Mouse (Mus musculus) thymus, adult 2 months (tissue): Measurements from ENCODE around the gene Rpl4. TPM values are rescaled to one million over a fixed set of nuclear protein-coding genes. Genes with fewer than 3 reads are reported as not detected.
"Not testable (repeated sequence)": the region's sequence is repeated elsewhere in the genome, so short reads cannot be mapped to it uniquely, and the experiment has no call there.

Experiments
- DNase-seq: peaks from one replicate; pipeline ENCODE4 v3.0.0; 2021
- H3K27ac ChIP-seq: fragments of 200-500 bp; 2 replicates; pipeline ENCODE4 v1.5.1; 2012; ENCODE audit warnings: low read length, control low read depth; ENCODE audit not compliant: control insufficient read depth, insufficient read depth
- H3K27me3 ChIP-seq: fragments of 200-500 bp; 2 replicates; pipeline ENCODE4 v1.6.1; 2012; ENCODE audit warnings: mild to moderate bottlenecking, low read length, moderate library complexity, mixed read lengths; ENCODE audit not compliant: control insufficient read depth, insufficient read depth
- H3K36me3 ChIP-seq: fragments of 200-500 bp; 2 replicates; pipeline ENCODE4 v1.6.1; 2012; ENCODE audit warnings: mild to moderate bottlenecking, low read length, moderate library complexity; ENCODE audit not compliant: control insufficient read depth, insufficient read depth
- H3K4me1 ChIP-seq: fragments of 200-500 bp; replicated peaks from 2 replicates; pipeline ENCODE4 v1.6.1; 2012; ENCODE audit warnings: low read length; ENCODE audit not compliant: control insufficient read depth, insufficient read depth
- H3K4me3 ChIP-seq: fragments of 200-500 bp; 2 replicates; pipeline ENCODE4 v1.5.1; 2012; ENCODE audit warnings: mild to moderate bottlenecking, low read length, control low read depth, moderate library complexity; ENCODE audit not compliant: control insufficient read depth, insufficient read depth
- CTCF ChIP-seq: fragments of 200-500 bp; IDR thresholded peaks from 2 replicates; pipeline ENCODE4 v1.5.1; 2012; ENCODE audit warnings: mild to moderate bottlenecking, control low read depth, low read length, moderate library complexity, borderline replicate concordance; ENCODE audit not compliant: control insufficient read depth, poor library complexity, insufficient read depth; ENCODE audit errors: extremely low read depth
- POLR2A ChIP-seq: fragments of 200-500 bp; IDR thresholded peaks from 2 replicates; pipeline ENCODE4 v1.6.1; 2012; ENCODE audit warnings: mild to moderate bottlenecking, low read length, control low read depth, moderate library complexity; ENCODE audit not compliant: control insufficient read depth, poor library complexity, insufficient read depth; ENCODE audit errors: extremely low read depth
- WGBS: fragments of 180-500 bp; shearing (Covaris S2); methylation state at CpG from one replicate; pipeline ENCODE4 v1.1.7; 2018; 5-methylcytosine and 5-hydroxymethylcytosine counted together
- polyA plus RNA-seq: library from polyadenylated mRNA; depleted of rRNA; stranded (reverse); fragments of >200 nt; gene quantifications from 2 replicates; pipeline ENCODE4 v1.2.3, GENCODE M21; 2012

Gene Rpl4
- polyA plus RNA-seq, 1 experiment = 518 TPM

DNA sequence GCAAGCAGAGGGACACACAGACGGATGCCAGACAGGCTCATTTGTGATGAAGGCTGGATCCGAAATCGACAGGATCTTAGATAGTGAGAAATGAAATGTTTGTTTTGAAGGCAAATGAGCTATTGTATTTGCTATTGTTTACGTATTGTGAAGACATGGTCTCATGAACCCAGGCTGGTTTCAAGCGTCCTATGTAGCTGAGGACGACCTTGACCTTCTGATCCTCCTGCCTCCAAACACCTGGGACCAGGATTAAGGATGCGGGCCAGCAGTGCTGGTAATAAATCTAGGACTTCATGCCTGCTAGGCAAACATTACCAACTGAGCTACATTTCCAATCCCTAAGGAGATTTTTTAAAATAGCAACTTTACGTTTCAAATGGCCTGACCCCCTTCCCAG is 24.3 kb downstream of the Rpl4 start:
- H3K36me3 ChIP-seq = peaks cover 4% of the 10 kb centered on the region; the same call in 1 of the 2 replicates
- H3K4me1 ChIP-seq = no peaks in the 10 kb centered on the region
- WGBS = 95% methylated on average over 8 of the region's 8 CpGs
- no peaks in the 10 kb centered on the region for H3K27me3 ChIP-seq
- H3K4me3 ChIP-seq = no peak overlapping the region
- no peak overlapping the region for H3K27ac ChIP-seq
- DNase-seq = no peak
- no peak for TF ChIP-seq CTCF
- TF ChIP-seq POLR2A = no peak

GRCm38 (mm10) chr9:64198068-64198762 is 25.0 kb downstream of the Rpl4 start:
- no peak overlapping the region for H3K27ac ChIP-seq
- H3K4me3 ChIP-seq = no peak overlapping the region
- H3K36me3 ChIP-seq = peaks cover 4% of the 10 kb centered on the region; the same call in 1 of the 2 replicates
- TF ChIP-seq POLR2A = no peak
- no peak for TF ChIP-seq CTCF
- H3K4me1 ChIP-seq = no peaks in the 10 kb centered on the region
- no peak for DNase-seq
- no peaks in the 10 kb centered on the region for H3K27me3 ChIP-seq
- WGBS = 95% methylated on average over 5 of the region's 5 CpGs

GRCm38 (mm10) chr9:64198763-64199418 is 25.7 kb downstream of the Rpl4 start:
- not testable (repeated sequence) for H3K4me1 ChIP-seq, H3K27ac ChIP-seq, H3K27me3 ChIP-seq, H3K4me3 ChIP-seq, H3K36me3 ChIP-seq, DNase-seq
- over 99% methylated on average over 7 of the region's 7 CpGs for WGBS

- DNase-seq = no peak
- WGBS = 31% methylated on average over 2 of the region's 2 CpGs
- TF ChIP-seq POLR2A (no peak), CTCF (no peak)
- no peak overlapping the region for H3K4me3 ChIP-seq
- H3K4me1 ChIP-seq = no peaks in the 10 kb centered on the region
- H3K27ac ChIP-seq = no peak overlapping the region
- H3K27me3 ChIP-seq = no peaks in the 10 kb centered on the region
- H3K36me3 ChIP-seq = no peaks in the 10 kb centered on the region
Observed at GRCm38 (mm10) chr9:64199897-64200296, 26.7 kb downstream of the Rpl4 start.

DNA sequence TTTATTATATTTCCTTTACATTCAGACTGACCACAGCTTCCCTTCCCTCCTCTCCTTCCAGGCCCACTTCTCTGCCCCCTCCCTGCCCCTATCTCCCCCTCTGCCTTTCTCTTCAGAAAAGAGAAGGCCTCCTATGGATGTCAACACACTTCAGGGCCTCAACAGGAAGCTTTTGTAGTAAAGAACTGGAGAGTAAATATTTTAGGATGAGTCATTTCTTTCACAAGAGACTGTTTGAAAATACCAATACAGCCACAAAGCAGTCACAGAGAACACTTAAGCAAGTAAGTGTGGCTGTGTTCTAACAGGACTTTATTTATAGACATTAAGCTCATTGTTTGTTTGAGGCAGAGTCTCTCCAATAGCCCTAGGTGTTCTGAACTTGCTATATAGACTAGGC is 29.2 kb downstream of the Rpl4 start:
- no peaks in the 10 kb centered on the region for H3K36me3 ChIP-seq
- H3K4me3 ChIP-seq = no peak overlapping the region
- no peak overlapping the region for H3K27ac ChIP-seq
- DNase-seq = no peak
- H3K4me1 ChIP-seq = no peaks in the 10 kb centered on the region
- H3K27me3 ChIP-seq = no peaks in the 10 kb centered on the region
- TF ChIP-seq CTCF (no peak), POLR2A (no peak)

DNA sequence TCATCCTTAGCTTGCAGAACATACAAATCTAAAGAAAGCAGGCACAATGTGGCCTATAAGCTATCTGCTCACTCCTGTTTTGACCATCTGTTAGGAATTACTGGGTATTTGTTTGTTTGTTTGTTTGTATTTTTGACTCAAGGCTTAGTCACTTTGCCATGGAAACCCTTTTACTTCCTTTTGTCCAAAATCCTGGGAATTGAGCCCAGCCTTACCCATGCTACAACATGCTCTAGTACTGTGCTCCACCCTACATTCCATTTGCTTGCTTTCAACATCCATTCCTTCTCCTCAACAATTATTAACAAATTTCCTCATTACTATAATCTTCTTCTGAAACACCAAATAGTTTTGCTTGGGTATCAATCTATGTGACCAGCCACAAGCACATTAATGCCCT is 29.7 kb downstream of the Rpl4 start:
- DNase-seq = no peak
- Histone ChIP-seq H3K36me3 (no peaks in the 10 kb centered on the region), H3K27me3 (no peaks in the 10 kb centered on the region), H3K27ac (no peak overlapping the region), H3K4me3 (no peak overlapping the region), H3K4me1 (no peaks in the 10 kb centered on the region)
- TF ChIP-seq CTCF (no peak), POLR2A (no peak)
